Mouse (Mus musculus) hindbrain, embryonic 16.5 days (tissue): ENCODE data around the gene Borcs5. TPM values are rescaled to one million over a fixed set of nuclear protein-coding genes. Genes with fewer than 3 reads are reported as not detected.

Experiments used
- ATAC-seq: fragments of 200-750 bp; cut with Nextera tagmentation; 2 replicates; pipeline ENCODE4 v1.8.0; 2017; ENCODE audit warnings: moderate TSS enrichment, moderate library complexity
- H3K27ac ChIP-seq: fragments of 300-500 bp; sonication (generic); 2 replicates; pipeline ENCODE4 v1.5.1; 2014; ENCODE audit warnings: low read depth, mild to moderate bottlenecking, control low read depth, low read length, moderate library complexity
- H3K27me3 ChIP-seq: fragments of 300-500 bp; sonication (generic); replicated peaks from 2 replicates; pipeline ENCODE4 v1.6.1; 2014; ENCODE audit warnings: low read length; ENCODE audit not compliant: control insufficient read depth, insufficient read depth
- H3K36me3 ChIP-seq: fragments of 300-500 bp; sonication (generic); 2 replicates; pipeline ENCODE4 v1.6.1; 2014; ENCODE audit warnings: mild to moderate bottlenecking, low read length, moderate library complexity, mixed read lengths; ENCODE audit not compliant: control insufficient read depth, insufficient read depth
- H3K4me1 ChIP-seq: fragments of 300-500 bp; sonication (generic); 2 replicates; pipeline ENCODE4 v1.6.1; 2014; ENCODE audit warnings: low read depth, low read length; ENCODE audit not compliant: control insufficient read depth, insufficient read depth
- H3K4me2 ChIP-seq: fragments of 300-500 bp; sonication (generic); 2 replicates; pipeline ENCODE4 v1.6.1; 2014; ENCODE audit warnings: mild to moderate bottlenecking, low read length, control low read depth, moderate library complexity
- H3K4me3 ChIP-seq: fragments of 300-500 bp; sonication (generic); 2 replicates; pipeline ENCODE4 v1.5.1; 2014; ENCODE audit warnings: mild to moderate bottlenecking, low read length, control low read depth, moderate library complexity
- H3K9ac ChIP-seq: fragments of 300-500 bp; sonication (generic); 2 replicates; pipeline ENCODE4 v1.6.1; 2014; ENCODE audit warnings: low read depth, mild to moderate bottlenecking, control low read depth, low read length, moderate library complexity
- H3K9me3 ChIP-seq: fragments of 300-500 bp; sonication (generic); 2 replicates; pipeline ENCODE4 v1.6.1; 2014; ENCODE audit warnings: mild to moderate bottlenecking, low read length, moderate library complexity; ENCODE audit not compliant: control insufficient read depth
- WGBS: fragments of 180-500 bp; shearing (Covaris S2); extraction: QIAGEN DNeasy Blood & Tissue Kit; methylation state at CpG from one replicate; pipeline ENCODE4 v1.1.7; 2014; 5-methylcytosine and 5-hydroxymethylcytosine counted together
- polyA plus RNA-seq: library from polyadenylated mRNA; unstranded; fragments of >200 nt; fragmentation: Nextera tagmentation; extraction: Ambion mirVana; gene quantifications from 2 replicates; pipeline ENCODE4 v1.2.1, GENCODE M21; 2015

Borcs5 gene
- polyA plus RNA-seq, 1 experiment from 2014 or later: 42.8 TPM

DNA sequence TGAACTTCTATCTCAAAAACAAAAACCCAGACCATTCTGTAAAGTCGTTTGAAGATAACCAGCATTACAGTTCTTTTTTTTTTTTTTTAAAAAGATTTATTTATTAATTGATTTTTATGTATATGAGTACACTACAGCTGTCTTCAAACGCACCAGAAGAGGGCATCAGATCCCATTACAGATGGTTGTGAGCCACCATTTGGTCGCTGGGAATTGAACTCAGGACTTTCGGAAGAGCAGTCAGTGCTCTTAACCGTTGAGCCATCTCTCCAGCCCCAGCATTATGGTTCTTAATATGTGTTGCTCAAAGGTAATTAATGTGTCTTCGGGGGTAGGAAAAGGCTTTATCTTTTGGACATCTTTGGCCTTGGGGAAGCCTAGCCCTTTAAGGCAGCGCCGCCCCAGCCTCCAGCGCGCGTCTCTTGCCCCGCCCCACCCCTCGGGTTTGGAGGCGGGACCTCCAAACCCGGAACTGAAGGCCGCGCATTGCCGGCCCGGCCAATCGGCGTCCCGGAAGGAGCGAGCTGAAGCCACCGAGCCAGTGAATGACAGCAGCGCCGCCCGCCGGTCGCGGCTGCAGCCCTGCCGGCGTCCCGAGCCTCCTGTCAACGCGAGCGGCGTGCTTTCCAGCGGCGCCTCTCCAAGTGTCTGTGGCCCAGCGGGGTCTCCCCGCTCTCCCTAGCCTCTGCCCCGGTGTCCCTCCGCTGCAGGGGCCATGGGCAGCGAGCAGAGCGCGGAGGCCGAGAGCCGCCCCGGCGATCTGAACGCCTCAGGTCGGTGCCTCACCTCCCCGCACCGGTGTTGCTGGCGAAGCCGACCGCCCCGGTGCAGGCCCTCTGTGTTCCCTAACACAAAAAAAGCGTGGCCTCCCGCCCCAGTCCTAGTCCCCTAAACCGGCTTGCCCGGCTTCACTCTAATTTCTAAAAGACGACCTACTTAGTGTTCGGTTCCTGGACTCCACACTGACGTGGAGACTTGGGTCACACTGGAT lies 1.5 kb downstream of the Borcs5 start:
- Histone ChIP-seq H3K4me1 (peaks cover 3% of the 10 kb centered on the region), H3K9me3 (no peaks in the 10 kb centered on the region), H3K27me3 (no peaks in the 10 kb centered on the region), H3K4me3 (peak overlapping the region; percentile 71), H3K36me3 (peaks cover 8% of the 10 kb centered on the region; the same call in 1 of the 2 replicates), H3K9ac (peak overlapping the region; percentile 85), H3K4me2 (peak overlapping the region; percentile 63), H3K27ac (peak overlapping the region; percentile 76)
- WGBS: 1% methylated on average over 56 of the region's 65 CpGs
- ATAC-seq: peak; percentile 99

GRCm38 (mm10) chr6:134641738-134642446 lies 2.6 kb downstream of the Borcs5 start:
- H3K27me3 ChIP-seq: no peaks in the 10 kb centered on the region
- H3K4me1 ChIP-seq: peaks cover 3% of the 10 kb centered on the region
- peaks cover 9% of the 10 kb centered on the region; the same call in 1 of the 2 replicates for H3K36me3 ChIP-seq
- WGBS: 76% methylated on average over 9 of the region's 9 CpGs
- peak overlapping the region; percentile 85 for H3K9ac ChIP-seq
- peak overlapping the region; percentile 63 for H3K4me2 ChIP-seq
- ATAC-seq: no peak
- H3K9me3 ChIP-seq: no peaks in the 10 kb centered on the region
- H3K4me3 ChIP-seq: peak overlapping the region; percentile 71
- H3K27ac ChIP-seq: no peak overlapping the region

- ATAC-seq: no peak
- 89% methylated on average over 5 of the region's 5 CpGs for WGBS
Observed at GRCm38 (mm10) chr6:134643296-134643695, 4.0 kb downstream of the Borcs5 start.

GRCm38 (mm10) chr6:134646835-134647234 lies 7.5 kb downstream of the Borcs5 start:
- ATAC-seq: no peak
- no peak overlapping the region for H3K4me2 ChIP-seq
- H3K27ac ChIP-seq: no peak overlapping the region
- H3K4me1 ChIP-seq: no peaks in the 10 kb centered on the region; the same call in 1 of the 2 replicates
- H3K36me3 ChIP-seq: peaks cover 9% of the 10 kb centered on the region; the same call in 1 of the 2 replicates
- no peaks in the 10 kb centered on the region for H3K9me3 ChIP-seq
- 94% methylated on average over 6 of the region's 6 CpGs for WGBS
- H3K9ac ChIP-seq: no peak overlapping the region
- H3K4me3 ChIP-seq: no peak overlapping the region
- no peaks in the 10 kb centered on the region for H3K27me3 ChIP-seq

More at GRCm38 (mm10) chr6:134643296-134643695, 4.0 kb downstream of the Borcs5 start:
- Histone ChIP-seq H3K27ac (no peak overlapping the region), H3K4me2 (no peak overlapping the region), H3K4me1 (peaks cover 3% of the 10 kb centered on the region), H3K9me3 (no peaks in the 10 kb centered on the region), H3K4me3 (no peak overlapping the region), H3K27me3 (no peaks in the 10 kb centered on the region), H3K36me3 (peaks cover 9% of the 10 kb centered on the region; the same call in 1 of the 2 replicates), H3K9ac (no peak overlapping the region)

DNA sequence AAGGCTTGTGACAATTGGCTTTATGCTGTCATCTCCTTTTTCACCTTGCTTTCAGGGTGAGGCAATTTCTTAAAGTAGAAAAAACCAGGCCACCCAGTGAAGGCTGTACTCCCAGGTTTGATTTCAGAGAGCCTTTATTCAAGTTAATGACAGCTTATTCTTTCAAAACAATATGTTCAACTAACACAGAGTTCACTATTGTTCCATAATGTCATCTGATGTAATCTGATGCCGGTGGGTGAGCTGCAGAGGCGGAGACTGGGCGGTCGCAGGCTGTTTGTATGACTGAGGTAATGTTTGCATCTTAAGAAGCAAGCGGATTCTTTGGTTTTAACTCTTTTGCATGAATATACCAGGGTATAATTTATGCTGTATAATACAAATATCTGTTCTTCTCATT lies 8.3 kb downstream of the Borcs5 start:
- Histone ChIP-seq H3K36me3 (peaks cover 9% of the 10 kb centered on the region; the same call in 1 of the 2 replicates), H3K4me2 (no peak overlapping the region), H3K9me3 (no peaks in the 10 kb centered on the region), H3K9ac (no peak overlapping the region), H3K27me3 (no peaks in the 10 kb centered on the region), H3K4me1 (no peaks in the 10 kb centered on the region; the same call in 1 of the 2 replicates), H3K27ac (no peak overlapping the region), H3K4me3 (no peak overlapping the region)
- 12% methylated on average over 5 of the region's 5 CpGs for WGBS
- ATAC-seq: no peak

- peaks cover 9% of the 10 kb centered on the region; the same call in 1 of the 2 replicates for H3K36me3 ChIP-seq
- H3K4me1 ChIP-seq: no peaks in the 10 kb centered on the region; the same call in 1 of the 2 replicates
- H3K27ac ChIP-seq: no peak overlapping the region
- H3K4me3 ChIP-seq: no peak overlapping the region
- H3K27me3 ChIP-seq: no peaks in the 10 kb centered on the region
- H3K9ac ChIP-seq: no peak overlapping the region
- WGBS: 46% methylated on average over 5 of the region's 5 CpGs
- ATAC-seq: no peak
- H3K4me2 ChIP-seq: no peak overlapping the region
- no peaks in the 10 kb centered on the region for H3K9me3 ChIP-seq
Observed at GRCm38 (mm10) chr6:134648356-134648755, 9.0 kb downstream of the Borcs5 start.

DNA sequence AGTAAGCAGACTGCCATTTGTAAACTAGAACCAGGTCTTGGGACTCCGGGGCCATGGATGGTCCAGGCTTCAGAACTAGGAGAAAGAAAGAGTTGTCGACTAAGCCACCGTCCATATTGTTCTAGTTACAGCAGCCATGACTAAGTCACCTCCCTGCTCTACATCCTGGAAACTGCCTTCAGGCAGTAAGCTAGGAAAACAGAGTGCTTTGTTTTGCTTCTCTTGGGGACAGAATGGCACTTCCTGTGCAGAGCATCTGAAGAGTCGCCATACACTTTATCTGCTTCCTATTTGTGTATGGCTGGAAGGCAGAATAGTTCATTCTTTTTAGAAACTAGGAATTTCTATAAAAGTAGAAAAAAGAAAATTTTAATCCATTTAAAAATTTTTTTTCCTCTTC lies 17.2 kb downstream of the Borcs5 start:
- H3K9me3 ChIP-seq: no peaks in the 10 kb centered on the region

GRCm38 (mm10) chr6:134659108-134659958 lies 20.0 kb downstream of the Borcs5 start:
- WGBS: 20% methylated on average over 9 of the region's 9 CpGs
- no peaks in the 10 kb centered on the region for H3K9me3 ChIP-seq
- peak; percentile 97 for ATAC-seq
- no peak overlapping the region for H3K9ac ChIP-seq
- no peak overlapping the region for H3K4me3 ChIP-seq
- no peaks in the 10 kb centered on the region for H3K27me3 ChIP-seq
- no peaks in the 10 kb centered on the region for H3K36me3 ChIP-seq
- no peaks in the 10 kb centered on the region for H3K4me1 ChIP-seq
- H3K27ac ChIP-seq: no peak overlapping the region
- peak overlapping the region; percentile 34 for H3K4me2 ChIP-seq

More for the DNA sequence above, 17.2 kb downstream of the Borcs5 start:
- no peak for ATAC-seq
- Histone ChIP-seq H3K9ac (no peak overlapping the region), H3K4me2 (no peak overlapping the region), H3K36me3 (no peaks in the 10 kb centered on the region), H3K27me3 (no peaks in the 10 kb centered on the region), H3K4me1 (no peaks in the 10 kb centered on the region), H3K4me3 (no peak overlapping the region), H3K27ac (no peak overlapping the region)
- 77% methylated on average over 4 of the region's 4 CpGs for WGBS
